Mouse (Mus musculus) hindbrain, embryonic 14.5 days (tissue): Measurements from ENCODE around the gene Rpl4. TPM values are rescaled to one million over a fixed set of nuclear protein-coding genes. Genes with fewer than 3 reads are reported as not detected.
"Not testable (repeated sequence)": the region's sequence is repeated elsewhere in the genome, so short reads cannot be mapped to it uniquely, and the experiment has no call there.

Experiments used
- ATAC-seq: fragments of 200-750 bp; cut with Nextera tagmentation; 2 replicates; pipeline ENCODE4 v1.8.0; 2017; ENCODE audit warnings: moderate number of reproducible peaks, mild to moderate bottlenecking, moderate TSS enrichment, moderate library complexity; ENCODE audit not compliant: low FRiP score
- DNase-seq: peaks from one replicate; pipeline ENCODE4 v3.0.0-alpha.2; 2015; ENCODE audit warnings: low spot score
- H3K27ac ChIP-seq: fragments of 300-500 bp; sonication (generic); 2 replicates; pipeline ENCODE4 v1.5.1; 2014; ENCODE audit warnings: mild to moderate bottlenecking, moderate library complexity
- H3K27me3 ChIP-seq: fragments of 300-500 bp; sonication (generic); 2 replicates; pipeline ENCODE4 v1.6.1; 2014; ENCODE audit warnings: mild to moderate bottlenecking, low read length, mixed read lengths; ENCODE audit not compliant: control insufficient read depth, insufficient read depth
- H3K36me3 ChIP-seq: fragments of 300-500 bp; sonication (generic); replicated peaks from 2 replicates; pipeline ENCODE4 v1.6.1; 2014; ENCODE audit not compliant: control insufficient read depth, insufficient read depth
- H3K4me1 ChIP-seq: fragments of 300-500 bp; sonication (generic); replicated peaks from 2 replicates; pipeline ENCODE4 v1.6.1; 2014; ENCODE audit warnings: antibody characterized with exemption, low read length, mixed read lengths; ENCODE audit not compliant: control insufficient read depth, insufficient read depth
- H3K4me2 ChIP-seq: fragments of 300-500 bp; sonication (generic); replicated peaks from 2 replicates; pipeline ENCODE4 v1.6.1; 2014; ENCODE audit warnings: mild to moderate bottlenecking, moderate library complexity
- H3K4me3 ChIP-seq: fragments of 300-500 bp; sonication (generic); replicated peaks from 2 replicates; pipeline ENCODE4 v1.5.1; 2014; ENCODE audit warnings: mild to moderate bottlenecking, low read length
- H3K9ac ChIP-seq: fragments of 300-500 bp; sonication (generic); 2 replicates; pipeline ENCODE4 v1.6.1; 2014
- H3K9me3 ChIP-seq: fragments of 300-500 bp; sonication (generic); 2 replicates; pipeline ENCODE4 v1.6.1; 2016; ENCODE audit warnings: low read length; ENCODE audit not compliant: control insufficient read depth
- WGBS: fragments of 180-500 bp; shearing (Covaris S2); extraction: QIAGEN DNeasy Blood & Tissue Kit; methylation state at CpG from one replicate; pipeline ENCODE4 v1.1.7; 2014; 5-methylcytosine and 5-hydroxymethylcytosine counted together
- polyA plus RNA-seq: library from polyadenylated mRNA; unstranded; fragments of >200 nt; fragmentation: Nextera tagmentation; extraction: Ambion mirVana; gene quantifications from 2 replicates; pipeline ENCODE4 v1.2.1, GENCODE M21; 2014

The Rpl4 gene
- polyA plus RNA-seq, 1 experiment from 2014 or later: 650 TPM

DNA sequence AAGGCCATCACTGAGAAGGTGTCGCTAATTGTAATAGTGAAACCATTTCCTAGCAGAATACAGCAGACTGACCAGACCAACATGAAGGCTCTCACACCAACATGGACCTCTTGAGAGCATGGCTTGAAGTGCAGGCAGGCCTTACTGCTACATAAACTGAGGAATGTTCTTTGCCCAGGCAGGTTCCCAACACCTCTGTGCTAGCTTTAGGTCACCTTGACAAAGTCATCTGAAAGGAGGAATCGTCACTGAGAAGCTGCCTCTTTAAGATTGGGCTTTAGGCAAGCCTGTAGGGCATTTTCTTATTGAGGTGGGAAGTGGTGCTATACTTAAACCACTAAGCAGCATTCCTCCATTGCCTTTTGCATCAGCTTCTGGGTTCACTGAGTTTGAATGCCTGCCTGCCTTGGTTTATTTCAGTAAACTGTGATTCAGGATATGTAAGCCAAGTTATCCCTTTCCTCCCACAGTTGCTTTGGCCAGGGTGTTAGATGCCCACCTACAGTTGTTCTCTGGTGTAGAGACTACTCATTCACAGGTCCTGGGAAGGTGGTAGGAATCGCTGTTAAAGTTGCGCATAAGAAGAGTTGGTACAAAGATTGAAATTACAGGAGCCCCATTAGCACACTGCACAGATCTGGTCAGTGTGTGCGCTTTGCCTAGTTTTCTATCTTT, 11.1 kb downstream of the Rpl4 start:
- 95% methylated on average over 5 of the region's 5 CpGs for WGBS
- Histone ChIP-seq H3K9me3 (no peaks in the 10 kb centered on the region), H3K4me1 (peaks cover 6% of the 10 kb centered on the region; the same call in 1 of the 2 replicates), H3K4me2 (no peak overlapping the region), H3K36me3 (peaks cover 67% of the 10 kb centered on the region), H3K4me3 (no peak overlapping the region), H3K9ac (no peak overlapping the region), H3K27ac (no peak overlapping the region), H3K27me3 (no peaks in the 10 kb centered on the region)
- ATAC-seq (no peak), DNase-seq (no peak)

DNA sequence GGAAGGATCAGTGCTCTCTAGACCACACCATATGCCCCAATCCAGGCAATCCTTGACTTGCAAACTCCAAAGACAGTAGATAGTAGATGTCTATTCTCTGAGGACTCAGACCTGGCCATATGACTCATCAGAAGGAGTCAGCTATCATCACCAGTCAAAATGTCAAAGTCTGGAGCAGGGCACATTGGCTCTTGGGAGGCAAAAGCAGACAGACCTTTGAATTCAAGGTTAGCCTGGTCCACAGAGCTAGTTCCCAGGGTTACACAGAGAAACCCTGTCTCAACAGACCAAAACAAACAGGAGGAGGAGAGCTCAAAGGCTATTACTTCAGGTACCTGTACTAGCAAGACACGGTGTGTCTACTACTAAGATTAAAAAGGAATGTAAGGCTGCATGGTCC, 20.7 kb downstream of the Rpl4 start:
- no peak overlapping the region for H3K4me2 ChIP-seq
- peaks cover 35% of the 10 kb centered on the region for H3K36me3 ChIP-seq
- H3K9ac ChIP-seq: no peak overlapping the region
- H3K4me1 ChIP-seq: no peaks in the 10 kb centered on the region
- H3K27ac ChIP-seq: no peak overlapping the region
- DNase-seq (no peak), ATAC-seq (no peak)
- no peak overlapping the region for H3K4me3 ChIP-seq
- no peaks in the 10 kb centered on the region for H3K9me3 ChIP-seq
- 100% methylated on average over 1 of the region's 1 CpGs for WGBS
- no peaks in the 10 kb centered on the region for H3K27me3 ChIP-seq

DNA sequence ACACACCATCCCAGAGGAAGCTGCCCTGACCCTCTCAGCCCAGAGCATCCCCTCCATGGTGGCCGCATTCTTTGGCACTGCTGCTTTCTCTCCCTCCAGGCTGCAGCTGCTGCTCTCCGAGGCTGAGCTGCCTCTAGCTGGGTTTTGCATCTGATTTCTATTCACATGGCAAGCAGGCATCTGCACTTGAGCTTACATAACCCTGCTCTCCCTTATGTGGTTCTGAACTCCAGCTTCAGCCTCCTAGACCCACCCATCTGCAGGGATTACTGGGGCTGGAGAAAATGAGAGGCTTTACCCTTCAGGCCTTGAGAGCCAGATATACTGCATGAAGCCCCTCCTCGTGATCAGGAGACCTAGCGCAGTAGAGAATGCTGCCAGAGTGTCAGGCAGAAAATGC, 22.4 kb downstream of the Rpl4 start:
- H3K27me3 ChIP-seq: no peaks in the 10 kb centered on the region
- no peak overlapping the region for H3K27ac ChIP-seq
- 84% methylated on average over 4 of the region's 4 CpGs for WGBS
- H3K4me2 ChIP-seq: no peak overlapping the region
- no peaks in the 10 kb centered on the region for H3K4me1 ChIP-seq
- H3K36me3 ChIP-seq: peaks cover 26% of the 10 kb centered on the region
- no peak overlapping the region for H3K4me3 ChIP-seq
- no peak overlapping the region for H3K9ac ChIP-seq
- no peak for DNase-seq
- no peak for ATAC-seq
- H3K9me3 ChIP-seq: no peaks in the 10 kb centered on the region

DNA sequence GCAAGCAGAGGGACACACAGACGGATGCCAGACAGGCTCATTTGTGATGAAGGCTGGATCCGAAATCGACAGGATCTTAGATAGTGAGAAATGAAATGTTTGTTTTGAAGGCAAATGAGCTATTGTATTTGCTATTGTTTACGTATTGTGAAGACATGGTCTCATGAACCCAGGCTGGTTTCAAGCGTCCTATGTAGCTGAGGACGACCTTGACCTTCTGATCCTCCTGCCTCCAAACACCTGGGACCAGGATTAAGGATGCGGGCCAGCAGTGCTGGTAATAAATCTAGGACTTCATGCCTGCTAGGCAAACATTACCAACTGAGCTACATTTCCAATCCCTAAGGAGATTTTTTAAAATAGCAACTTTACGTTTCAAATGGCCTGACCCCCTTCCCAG, 24.3 kb downstream of the Rpl4 start:
- no peaks in the 10 kb centered on the region for H3K9me3 ChIP-seq
- H3K27ac ChIP-seq: no peak overlapping the region
- no peak overlapping the region for H3K4me3 ChIP-seq
- DNase-seq (no peak), ATAC-seq (no peak)
- 78% methylated on average over 8 of the region's 8 CpGs for WGBS
- no peak overlapping the region for H3K9ac ChIP-seq
- no peaks in the 10 kb centered on the region for H3K4me1 ChIP-seq
- no peak overlapping the region for H3K4me2 ChIP-seq
- no peaks in the 10 kb centered on the region for H3K27me3 ChIP-seq
- H3K36me3 ChIP-seq: peaks cover 10% of the 10 kb centered on the region

DNA sequence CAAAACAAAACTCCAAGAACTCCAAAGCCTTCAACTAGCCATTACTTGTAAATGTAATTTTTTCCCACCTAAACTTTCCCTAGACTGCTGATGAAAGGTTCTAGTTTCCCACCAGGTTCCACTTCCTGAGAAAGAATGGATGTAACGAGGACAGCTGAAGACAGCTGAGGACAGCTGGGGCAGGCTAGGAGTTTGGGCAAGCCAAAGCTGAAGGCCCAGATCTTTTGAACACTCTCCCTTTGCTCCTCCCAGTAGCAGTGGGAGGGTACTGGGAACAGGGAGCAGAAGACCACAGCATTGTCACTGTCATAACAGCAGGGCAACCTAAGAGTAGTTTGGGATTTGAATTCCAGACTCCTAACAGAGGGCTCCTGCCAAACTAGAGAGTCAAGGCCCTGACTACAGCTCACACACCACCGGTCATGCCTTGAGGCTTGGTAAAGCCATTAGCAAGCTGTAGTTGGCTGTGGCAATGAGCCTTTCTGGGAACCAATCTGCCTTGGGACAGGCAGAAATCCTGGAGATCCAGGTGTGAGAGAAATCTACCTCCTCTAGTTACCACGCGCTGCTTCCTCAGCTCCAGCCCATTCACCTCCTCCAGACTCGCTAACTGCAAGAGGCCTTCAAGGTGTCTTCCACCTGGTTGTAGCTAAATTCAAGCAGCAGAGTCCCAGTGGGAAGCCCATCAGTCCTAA, 25.0 kb downstream of the Rpl4 start:
- ATAC-seq: no peak

DNA sequence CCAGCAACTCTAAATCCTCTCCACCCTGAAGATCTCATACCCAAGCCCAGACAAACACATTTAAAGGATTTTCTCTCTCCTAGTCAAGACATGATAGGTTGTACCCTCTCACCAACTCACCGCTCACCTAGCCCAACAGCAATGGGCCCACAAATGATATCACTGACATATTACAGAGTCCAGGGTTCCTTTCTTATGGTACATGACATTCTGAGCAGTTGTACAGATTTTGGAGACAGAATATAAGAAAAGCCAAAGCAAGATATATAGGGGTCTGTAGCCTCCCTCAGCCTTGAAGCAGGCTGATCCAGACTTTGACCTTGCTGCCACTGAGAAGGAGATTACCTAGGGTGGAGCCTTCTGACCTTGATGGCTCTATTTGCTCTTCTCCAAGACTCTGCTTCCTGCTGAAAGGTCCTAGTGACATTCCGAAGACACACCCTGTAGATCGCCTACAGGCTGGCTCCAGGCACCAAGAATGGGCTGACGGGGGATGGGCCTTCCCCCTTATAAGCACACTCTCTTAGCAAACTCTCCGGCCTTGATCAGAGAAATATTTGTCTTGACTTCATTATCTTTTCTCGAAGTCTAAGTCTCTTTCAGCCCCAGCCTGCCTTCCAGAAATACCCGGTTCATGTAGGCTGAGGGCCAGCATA, 25.7 kb downstream of the Rpl4 start:
- ATAC-seq, H3K27me3 ChIP-seq, H3K36me3 ChIP-seq, H3K9ac ChIP-seq, H3K9me3 ChIP-seq, H3K27ac ChIP-seq, DNase-seq, H3K4me3 ChIP-seq, H3K4me1 ChIP-seq, H3K4me2 ChIP-seq: not testable (repeated sequence)
- WGBS: 95% methylated on average over 7 of the region's 7 CpGs

More for the DNA sequence above, 25.0 kb downstream of the Rpl4 start:
- Histone ChIP-seq H3K27me3 (no peaks in the 10 kb centered on the region), H3K9me3 (no peaks in the 10 kb centered on the region), H3K9ac (no peak overlapping the region), H3K4me3 (no peak overlapping the region), H3K27ac (no peak overlapping the region), H3K36me3 (peaks cover 7% of the 10 kb centered on the region; the same call in 1 of the 2 replicates), H3K4me1 (no peaks in the 10 kb centered on the region), H3K4me2 (no peak overlapping the region)
- DNase-seq: no peak
- WGBS: 96% methylated on average over 5 of the region's 5 CpGs

DNA sequence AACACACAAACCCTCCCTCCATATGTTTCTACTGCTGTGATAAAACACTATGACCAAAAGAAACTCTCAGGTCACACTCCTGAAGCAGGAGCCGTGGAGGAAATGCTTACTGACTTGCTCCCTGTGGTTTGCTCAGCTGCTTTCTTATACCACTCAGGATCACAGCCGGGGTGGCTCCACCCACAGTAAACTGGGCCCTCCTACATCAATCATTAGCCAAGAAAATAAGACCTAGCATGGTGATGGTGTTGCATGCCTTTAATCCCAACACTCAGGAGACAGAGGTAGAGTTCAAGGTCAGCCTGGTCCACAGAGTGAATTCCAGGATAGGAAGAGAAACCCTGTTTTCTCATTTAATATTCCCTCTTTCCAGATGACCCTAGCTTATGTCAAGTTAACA, 26.7 kb downstream of the Rpl4 start:
- ATAC-seq: no peak
- WGBS: 82% methylated on average over 2 of the region's 2 CpGs
- Histone ChIP-seq H3K27ac (no peak overlapping the region), H3K4me1 (no peaks in the 10 kb centered on the region), H3K4me3 (no peak overlapping the region), H3K9ac (no peak overlapping the region), H3K27me3 (no peaks in the 10 kb centered on the region), H3K36me3 (peaks cover 18% of the 10 kb centered on the region), H3K4me2 (no peak overlapping the region), H3K9me3 (no peaks in the 10 kb centered on the region)
- no peak for DNase-seq

DNA sequence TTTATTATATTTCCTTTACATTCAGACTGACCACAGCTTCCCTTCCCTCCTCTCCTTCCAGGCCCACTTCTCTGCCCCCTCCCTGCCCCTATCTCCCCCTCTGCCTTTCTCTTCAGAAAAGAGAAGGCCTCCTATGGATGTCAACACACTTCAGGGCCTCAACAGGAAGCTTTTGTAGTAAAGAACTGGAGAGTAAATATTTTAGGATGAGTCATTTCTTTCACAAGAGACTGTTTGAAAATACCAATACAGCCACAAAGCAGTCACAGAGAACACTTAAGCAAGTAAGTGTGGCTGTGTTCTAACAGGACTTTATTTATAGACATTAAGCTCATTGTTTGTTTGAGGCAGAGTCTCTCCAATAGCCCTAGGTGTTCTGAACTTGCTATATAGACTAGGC, 29.2 kb downstream of the Rpl4 start:
- ATAC-seq: no peak
- no peak overlapping the region for H3K4me2 ChIP-seq
- H3K27me3 ChIP-seq: no peaks in the 10 kb centered on the region
- H3K4me1 ChIP-seq: no peaks in the 10 kb centered on the region
- no peak for DNase-seq
- H3K27ac ChIP-seq: no peak overlapping the region
- H3K9me3 ChIP-seq: no peaks in the 10 kb centered on the region
- no peak overlapping the region for H3K4me3 ChIP-seq
- H3K36me3 ChIP-seq: peaks cover 27% of the 10 kb centered on the region
- no peak overlapping the region for H3K9ac ChIP-seq

DNA sequence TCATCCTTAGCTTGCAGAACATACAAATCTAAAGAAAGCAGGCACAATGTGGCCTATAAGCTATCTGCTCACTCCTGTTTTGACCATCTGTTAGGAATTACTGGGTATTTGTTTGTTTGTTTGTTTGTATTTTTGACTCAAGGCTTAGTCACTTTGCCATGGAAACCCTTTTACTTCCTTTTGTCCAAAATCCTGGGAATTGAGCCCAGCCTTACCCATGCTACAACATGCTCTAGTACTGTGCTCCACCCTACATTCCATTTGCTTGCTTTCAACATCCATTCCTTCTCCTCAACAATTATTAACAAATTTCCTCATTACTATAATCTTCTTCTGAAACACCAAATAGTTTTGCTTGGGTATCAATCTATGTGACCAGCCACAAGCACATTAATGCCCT, 29.7 kb downstream of the Rpl4 start:
- ATAC-seq: no peak
- H3K4me2 ChIP-seq: no peak overlapping the region
- H3K27me3 ChIP-seq: no peaks in the 10 kb centered on the region
- no peak overlapping the region for H3K4me3 ChIP-seq
- no peaks in the 10 kb centered on the region for H3K9me3 ChIP-seq
- peaks cover 27% of the 10 kb centered on the region for H3K36me3 ChIP-seq
- no peak overlapping the region for H3K27ac ChIP-seq
- no peak overlapping the region for H3K9ac ChIP-seq
- H3K4me1 ChIP-seq: no peaks in the 10 kb centered on the region
- no peak for DNase-seq
